Mouse (Mus musculus): ENCODE measurements around the gene Hnrnph1. TPM values are rescaled to one million over a fixed set of nuclear protein-coding genes. Genes with fewer than 3 reads are reported as not detected.

The Hnrnph1 gene
- polyA plus RNA-seq, 1 experiment, result 154 TPM

GRCm38 (mm10) chr11:50391272-50391960 is 14.6 kb downstream of the Hnrnph1 start:
- no peaks in the 10 kb centered on the region for H3K27me3 ChIP-seq (ENCODE audit: control insufficient read depth, insufficient read depth, low read length)
- H3K36me3 ChIP-seq (ENCODE audit: control insufficient read depth, insufficient read depth, low read length), result no peaks in the 10 kb centered on the region
- no peaks in the 10 kb centered on the region for H3K4me1 ChIP-seq (ENCODE audit: control insufficient read depth, insufficient read depth, low read length)
- no peak overlapping the region for H3K27ac ChIP-seq (ENCODE audit: control insufficient read depth, insufficient read depth, low read depth, low read length)
- H3K4me3 ChIP-seq (ENCODE audit: control insufficient read depth, low read depth, low read length), result no peak overlapping the region
- no peak for TF ChIP-seq CTCF (IDR thresholded peaks at IDR 0.05; ENCODE audit: control insufficient read depth, insufficient read depth, insufficient replicate concordance, low read depth, low read length)
- TF ChIP-seq POLR2A (IDR thresholded peaks at IDR 0.05; ENCODE audit: control insufficient read depth, low read depth, low read length), result no peak

- H3K4me1 ChIP-seq (ENCODE audit: control insufficient read depth, insufficient read depth, low read length), result no peaks in the 10 kb centered on the region
- peaks cover 3% of the 10 kb centered on the region for H3K36me3 ChIP-seq (ENCODE audit: control insufficient read depth, insufficient read depth, low read length)
- TF ChIP-seq CTCF (IDR thresholded peaks at IDR 0.05; ENCODE audit: control insufficient read depth, insufficient read depth, insufficient replicate concordance, low read depth, low read length) (no peak), POLR2A (IDR thresholded peaks at IDR 0.05; ENCODE audit: control insufficient read depth, low read depth, low read length) (no peak)
These were observed 16.5 kb downstream of the Hnrnph1 start for GRCm38 (mm10) chr11:50393306-50393705.

GRCm38 (mm10) chr11:50394731-50395130 is 17.9 kb downstream of the Hnrnph1 start:
- H3K27me3 ChIP-seq (ENCODE audit: control insufficient read depth, insufficient read depth, low read length), result no peaks in the 10 kb centered on the region
- no peaks in the 10 kb centered on the region for H3K4me1 ChIP-seq (ENCODE audit: control insufficient read depth, insufficient read depth, low read length)
- TF ChIP-seq POLR2A (IDR thresholded peaks at IDR 0.05; ENCODE audit: control insufficient read depth, low read depth, low read length) (no peak), CTCF (IDR thresholded peaks at IDR 0.05; ENCODE audit: control insufficient read depth, insufficient read depth, insufficient replicate concordance, low read depth, low read length) (no peak)

More at GRCm38 (mm10) chr11:50393306-50393705, 16.5 kb downstream of the Hnrnph1 start:
- Histone ChIP-seq H3K27me3 (ENCODE audit: control insufficient read depth, insufficient read depth, low read length) (no peaks in the 10 kb centered on the region), H3K27ac (ENCODE audit: control insufficient read depth, insufficient read depth, low read depth, low read length) (no peak overlapping the region), H3K4me3 (ENCODE audit: control insufficient read depth, low read depth, low read length) (no peak overlapping the region)

GRCm38 (mm10) chr11:50396766-50397307 is 20.0 kb downstream of the Hnrnph1 start:
- Histone ChIP-seq H3K4me1 (ENCODE audit: control insufficient read depth, insufficient read depth, low read length) (no peaks in the 10 kb centered on the region), H3K27me3 (ENCODE audit: control insufficient read depth, insufficient read depth, low read length) (no peaks in the 10 kb centered on the region), H3K27ac (ENCODE audit: control insufficient read depth, insufficient read depth, low read depth, low read length) (no peak overlapping the region), H3K36me3 (ENCODE audit: control insufficient read depth, insufficient read depth, low read length) (peaks cover 3% of the 10 kb centered on the region), H3K4me3 (ENCODE audit: control insufficient read depth, low read depth, low read length) (no peak overlapping the region)
- TF ChIP-seq POLR2A (IDR thresholded peaks at IDR 0.05; ENCODE audit: control insufficient read depth, low read depth, low read length), result no peak
- no peak for TF ChIP-seq CTCF (IDR thresholded peaks at IDR 0.05; ENCODE audit: control insufficient read depth, insufficient read depth, insufficient replicate concordance, low read depth, low read length)

More at GRCm38 (mm10) chr11:50394731-50395130, 17.9 kb downstream of the Hnrnph1 start:
- H3K27ac ChIP-seq (ENCODE audit: control insufficient read depth, insufficient read depth, low read depth, low read length), result no peak overlapping the region
- H3K36me3 ChIP-seq (ENCODE audit: control insufficient read depth, insufficient read depth, low read length), result peaks cover 3% of the 10 kb centered on the region
- no peak overlapping the region for H3K4me3 ChIP-seq (ENCODE audit: control insufficient read depth, low read depth, low read length)

GRCm38 (mm10) chr11:50397316-50397715 is 20.5 kb downstream of the Hnrnph1 start:
- peaks cover 3% of the 10 kb centered on the region for H3K36me3 ChIP-seq (ENCODE audit: control insufficient read depth, insufficient read depth, low read length)
- no peaks in the 10 kb centered on the region for H3K27me3 ChIP-seq (ENCODE audit: control insufficient read depth, insufficient read depth, low read length)
- no peak overlapping the region for H3K4me3 ChIP-seq (ENCODE audit: control insufficient read depth, low read depth, low read length)
- TF ChIP-seq CTCF (IDR thresholded peaks at IDR 0.05; ENCODE audit: control insufficient read depth, insufficient read depth, insufficient replicate concordance, low read depth, low read length) (no peak), POLR2A (IDR thresholded peaks at IDR 0.05; ENCODE audit: control insufficient read depth, low read depth, low read length) (no peak)
- H3K4me1 ChIP-seq (ENCODE audit: control insufficient read depth, insufficient read depth, low read length), result no peaks in the 10 kb centered on the region
- no peak overlapping the region for H3K27ac ChIP-seq (ENCODE audit: control insufficient read depth, insufficient read depth, low read depth, low read length)

GRCm38 (mm10) chr11:50398803-50399202 is 22.0 kb downstream of the Hnrnph1 start:
- Histone ChIP-seq H3K27me3 (ENCODE audit: control insufficient read depth, insufficient read depth, low read length) (no peaks in the 10 kb centered on the region), H3K36me3 (ENCODE audit: control insufficient read depth, insufficient read depth, low read length) (peaks cover 3% of the 10 kb centered on the region), H3K27ac (ENCODE audit: control insufficient read depth, insufficient read depth, low read depth, low read length) (no peak overlapping the region), H3K4me1 (ENCODE audit: control insufficient read depth, insufficient read depth, low read length) (no peaks in the 10 kb centered on the region; the same call in 1 of the 2 replicates), H3K4me3 (ENCODE audit: control insufficient read depth, low read depth, low read length) (no peak overlapping the region)
- no peak for TF ChIP-seq POLR2A (IDR thresholded peaks at IDR 0.05; ENCODE audit: control insufficient read depth, low read depth, low read length)
- no peak for TF ChIP-seq CTCF (IDR thresholded peaks at IDR 0.05; ENCODE audit: control insufficient read depth, insufficient read depth, insufficient replicate concordance, low read depth, low read length)

- Histone ChIP-seq H3K36me3 (ENCODE audit: control insufficient read depth, insufficient read depth, low read length) (no peaks in the 10 kb centered on the region), H3K4me3 (ENCODE audit: control insufficient read depth, low read depth, low read length) (no peak overlapping the region), H3K4me1 (ENCODE audit: control insufficient read depth, insufficient read depth, low read length) (no peaks in the 10 kb centered on the region; the same call in 1 of the 2 replicates), H3K27me3 (ENCODE audit: control insufficient read depth, insufficient read depth, low read length) (no peaks in the 10 kb centered on the region), H3K27ac (ENCODE audit: control insufficient read depth, insufficient read depth, low read depth, low read length) (no peak overlapping the region)
- no peak for TF ChIP-seq CTCF (IDR thresholded peaks at IDR 0.05; ENCODE audit: control insufficient read depth, insufficient read depth, insufficient replicate concordance, low read depth, low read length)
- no peak for TF ChIP-seq POLR2A (IDR thresholded peaks at IDR 0.05; ENCODE audit: control insufficient read depth, low read depth, low read length)
These were observed 25.7 kb downstream of the Hnrnph1 start for GRCm38 (mm10) chr11:50402481-50402880.
